Mouse (Mus musculus): ENCODE results near the gene Ccni.

DNA sequence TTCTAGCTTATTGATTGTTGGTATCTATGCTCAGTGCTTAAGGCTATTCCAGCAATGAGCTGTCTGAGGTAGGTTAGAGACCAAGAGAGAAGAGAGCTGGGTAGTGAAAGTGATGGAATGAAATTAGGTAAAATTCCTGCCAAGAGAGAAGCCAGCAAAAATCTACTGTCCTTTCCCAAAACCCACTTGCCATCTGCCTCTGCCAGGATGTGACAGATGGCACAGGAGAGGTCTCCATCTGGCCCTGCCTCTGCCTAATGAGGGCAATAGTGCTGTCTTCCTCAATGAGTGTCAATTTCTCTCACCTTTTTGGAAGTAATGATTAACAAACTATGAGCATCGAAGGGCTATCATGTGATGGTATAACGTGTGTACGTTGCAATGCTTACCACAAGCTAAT is 29.6 kb upstream of the Ccni start:
- TF ChIP-seq GATA1 (IDR thresholded peaks at IDR 0.05; ENCODE audit: low read length): no peak
- no peak for TF ChIP-seq TAL1 (IDR thresholded peaks at IDR 0.05; ENCODE audit: low read length)
